Mouse (Mus musculus) spleen, adult 18-20 months (tissue): ENCODE measurements at regions not wholly inside any gene's neighbourhood (a gene's known extent, or its start where the extent isn't known, plus 50 kb on each side); places are given as distances from the start of the nearest gene placed in this dataset.
A peak's percentile ranks its signal among the peaks of the same experiment; 100 is the strongest.

ENCODE experiments used
- DNase-seq, 2 experiments: peaks; one replicate each; pipeline ENCODE4 v3.0.0; 2022; ENCODE audit warnings: mixed read lengths in 2 of 2

- DNase-seq, result no peak
Measured at GRCm38 (mm10) chr19:27558199-27558598, 128.6 kb upstream of the Pum3 start.

- DNase-seq, result no peak
Measured at GRCm38 (mm10) chr19:27556697-27557096, 127.1 kb upstream of the Pum3 start.

- DNase-seq, result no peak
Measured at GRCm38 (mm10) chr19:27554841-27555240, 125.2 kb upstream of the Pum3 start.

GRCm38 (mm10) chr19:27553266-27553665, 123.6 kb upstream of the Pum3 start:
- no peak for DNase-seq

GRCm38 (mm10) chr19:27537746-27538145, 108.1 kb upstream of the Pum3 start:
- no peak for DNase-seq

- DNase-seq, result no peak
Measured at GRCm38 (mm10) chr19:27537066-27537465, 107.4 kb upstream of the Pum3 start.

- DNase-seq, result no peak
Measured at GRCm38 (mm10) chr19:27527940-27528558, 98.4 kb upstream of the Pum3 start.

- no peak for DNase-seq
Measured at GRCm38 (mm10) chr19:27519326-27520061, 89.9 kb upstream of the Pum3 start.

- peak in 1 of 2 experiments; percentile 2 for DNase-seq
Measured at GRCm38 (mm10) chr19:27514267-27514666, 84.6 kb upstream of the Pum3 start.

- no peak for DNase-seq
Measured at GRCm38 (mm10) chr19:27513535-27513934, 83.9 kb upstream of the Pum3 start.

GRCm38 (mm10) chr19:27511340-27511739, 81.7 kb upstream of the Pum3 start:
- no peak for DNase-seq

GRCm38 (mm10) chr19:27509956-27510639, 80.5 kb upstream of the Pum3 start:
- no peak for DNase-seq

GRCm38 (mm10) chr19:27498278-27498677, 68.7 kb upstream of the Pum3 start:
- no peak for DNase-seq

- DNase-seq, result no peak
Measured at GRCm38 (mm10) chr19:27492468-27492867, 62.8 kb upstream of the Pum3 start.

- no peak for DNase-seq
Measured at GRCm38 (mm10) chr19:27491873-27492272, 62.2 kb upstream of the Pum3 start.

GRCm38 (mm10) chr19:27489053-27489452, 59.4 kb upstream of the Pum3 start:
- no peak for DNase-seq
